Mouse (Mus musculus): ENCODE results near the gene Iqgap1.
A peak's percentile ranks its signal among the peaks of the same experiment; 100 is the strongest.

The Iqgap1 gene

GRCm38 (mm10) chr7:80842132-80842531 is 16.4 kb upstream of the Iqgap1 start:
- no peak for DNase-seq

DNA sequence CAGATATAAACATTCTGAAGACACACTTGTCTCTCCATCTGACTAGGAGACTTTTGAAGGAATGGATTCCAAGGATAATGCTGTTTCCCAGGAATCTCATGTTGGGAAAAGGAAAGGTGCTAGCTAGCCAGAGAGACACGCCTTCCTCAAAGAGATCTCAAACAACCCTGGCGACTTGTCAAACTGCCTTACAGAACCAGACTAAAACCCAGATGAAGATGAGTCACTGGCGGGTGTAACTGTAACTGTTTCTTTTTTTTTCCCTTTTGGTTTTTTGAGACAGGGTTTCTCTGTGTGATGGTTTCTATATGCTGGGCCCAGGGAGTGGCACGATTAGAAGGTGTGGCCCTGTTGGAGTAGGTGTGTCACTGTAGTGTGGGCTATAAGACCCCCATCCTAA is 15.2 kb upstream of the Iqgap1 start:
- no peak for DNase-seq

DNA sequence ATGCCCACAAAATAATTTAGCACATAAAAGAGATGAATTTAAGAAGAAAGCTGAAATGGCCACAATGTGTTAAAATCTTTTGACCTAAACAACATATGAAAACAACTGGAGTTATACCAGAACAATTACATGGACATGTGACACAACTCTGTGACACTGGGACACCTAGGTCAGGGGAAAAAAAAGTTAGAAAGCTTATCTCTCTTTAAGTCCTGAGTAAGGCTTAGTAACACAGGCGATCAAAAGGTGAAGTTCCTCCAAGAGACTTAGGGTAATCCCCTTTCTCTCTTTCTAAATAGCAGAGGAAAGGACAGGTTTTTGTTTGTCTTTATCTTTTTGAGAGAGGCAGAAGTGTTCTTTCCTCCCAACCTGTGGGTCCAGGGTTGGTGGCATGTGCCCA is 14.5 kb upstream of the Iqgap1 start:
- DNase-seq: no peak

DNA sequence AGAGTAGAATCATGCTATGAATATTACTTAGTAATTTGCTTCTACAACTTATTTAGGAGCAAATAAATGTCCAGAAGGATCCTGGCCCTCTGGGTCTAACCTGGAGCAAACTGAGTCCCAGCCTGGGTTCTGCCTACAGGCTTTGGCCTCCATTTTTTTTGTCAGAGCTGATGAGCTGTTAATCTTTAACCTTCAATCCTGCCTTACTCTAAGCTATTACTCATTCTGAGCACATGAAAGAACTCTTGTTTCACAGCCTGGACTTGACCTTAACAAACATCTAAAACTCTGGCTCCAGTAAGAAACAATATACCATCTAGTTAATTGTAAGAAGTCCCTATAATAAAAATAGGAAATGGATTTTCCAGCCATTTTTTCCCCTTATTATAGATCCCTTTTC is 14.0 kb upstream of the Iqgap1 start:
- no peak for DNase-seq

GRCm38 (mm10) chr7:80838247-80838646 is 12.5 kb upstream of the Iqgap1 start:
- no peak for DNase-seq

DNA sequence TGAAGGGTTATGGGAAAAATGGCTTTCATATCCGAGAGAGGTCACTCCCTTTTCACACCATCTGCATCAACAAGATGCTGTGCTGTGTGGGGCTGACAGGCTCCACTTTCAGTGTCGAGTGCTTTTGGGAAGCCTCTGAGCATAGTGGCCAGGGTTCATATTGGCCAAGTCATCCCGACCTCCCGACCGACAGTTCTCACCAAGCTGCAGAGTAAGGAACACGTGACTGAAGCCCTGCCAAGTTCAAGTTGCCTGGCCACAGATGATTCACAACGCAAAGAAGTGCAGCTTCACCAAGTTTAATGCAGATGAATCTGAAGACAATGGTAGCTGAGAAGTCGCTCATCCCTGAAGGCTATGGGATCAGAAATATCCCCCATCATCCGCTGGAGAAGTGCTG is 12.0 kb upstream of the Iqgap1 start:
- no peak for DNase-seq

DNA sequence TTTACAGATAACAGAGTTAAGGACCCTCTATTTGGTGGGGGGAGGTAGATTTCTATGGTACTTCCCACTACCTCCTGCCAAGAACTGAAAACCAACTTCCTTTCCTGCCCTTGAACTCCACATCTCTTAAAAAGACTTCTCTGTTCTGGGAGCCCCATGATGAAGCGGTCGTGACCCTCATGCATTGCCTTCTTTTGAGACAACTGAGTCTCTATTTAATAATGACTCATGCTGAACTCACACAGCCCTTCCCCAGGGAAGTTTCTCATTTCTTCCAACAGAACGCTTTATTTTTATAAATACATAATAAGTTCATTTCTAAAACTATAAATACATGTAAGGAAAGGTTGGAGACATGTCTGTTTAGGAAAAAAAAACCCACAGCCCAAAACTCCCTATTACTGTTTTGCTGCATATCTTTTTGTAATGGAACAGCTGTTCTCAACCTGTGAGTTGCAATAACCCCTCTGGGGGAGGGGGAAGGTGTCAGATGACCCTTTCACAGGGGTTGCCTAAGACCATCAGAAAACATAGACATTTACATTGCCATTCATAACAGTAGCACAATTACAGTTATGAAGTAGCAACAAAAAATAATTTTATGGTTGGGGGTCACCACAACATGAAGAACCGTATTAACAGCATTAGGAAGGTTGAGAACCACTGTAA is 10.3 kb upstream of the Iqgap1 start:
- no peak for DNase-seq

DNA sequence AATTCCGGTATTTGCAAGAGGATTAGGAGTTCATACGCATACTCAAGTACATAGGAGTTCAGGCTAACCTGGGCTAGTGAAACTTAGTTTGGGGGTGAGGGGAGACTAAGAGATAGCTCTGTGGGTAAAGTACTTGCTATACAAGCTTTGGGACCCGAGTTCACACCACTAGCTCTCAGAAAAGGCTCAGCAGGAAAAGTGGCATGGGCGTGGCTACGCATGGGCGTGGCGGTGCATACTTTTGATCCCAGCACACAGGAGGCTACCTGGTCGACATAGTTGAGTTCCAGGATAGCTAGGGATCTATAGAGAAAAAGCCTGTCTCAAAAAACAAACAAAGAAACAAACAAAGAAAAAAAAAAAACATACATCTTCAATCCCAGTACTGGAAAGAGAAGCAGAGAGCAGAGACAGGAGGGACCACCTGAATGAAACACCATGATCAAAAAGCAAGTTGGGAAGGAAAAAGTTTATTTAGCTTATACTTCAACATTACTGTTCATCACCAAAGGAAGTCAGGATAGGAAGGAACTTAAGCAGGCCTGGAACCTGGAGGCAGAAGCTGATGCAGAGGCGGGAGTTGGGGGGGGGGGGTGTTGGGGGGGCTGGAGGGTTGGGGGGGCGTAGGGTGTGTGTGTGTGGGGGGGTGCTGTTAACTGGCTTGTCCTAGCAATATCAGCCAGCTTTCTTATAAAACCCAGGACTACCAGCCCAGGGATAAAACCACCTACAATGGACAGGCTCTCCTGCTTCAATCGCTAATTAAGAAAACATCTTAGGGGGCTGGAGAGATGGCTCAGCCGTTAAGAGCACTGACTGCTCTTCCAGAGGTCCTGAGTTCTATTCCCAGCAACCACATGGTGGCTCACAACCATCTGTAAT is 8.1 kb upstream of the Iqgap1 start:
- no peak for DNase-seq

- peak; percentile 33 for DNase-seq
Measured at GRCm38 (mm10) chr7:80832996-80833650, 7.3 kb upstream of the Iqgap1 start.

GRCm38 (mm10) chr7:80832191-80832590 is 6.4 kb upstream of the Iqgap1 start:
- peak; percentile 14 for DNase-seq

DNA sequence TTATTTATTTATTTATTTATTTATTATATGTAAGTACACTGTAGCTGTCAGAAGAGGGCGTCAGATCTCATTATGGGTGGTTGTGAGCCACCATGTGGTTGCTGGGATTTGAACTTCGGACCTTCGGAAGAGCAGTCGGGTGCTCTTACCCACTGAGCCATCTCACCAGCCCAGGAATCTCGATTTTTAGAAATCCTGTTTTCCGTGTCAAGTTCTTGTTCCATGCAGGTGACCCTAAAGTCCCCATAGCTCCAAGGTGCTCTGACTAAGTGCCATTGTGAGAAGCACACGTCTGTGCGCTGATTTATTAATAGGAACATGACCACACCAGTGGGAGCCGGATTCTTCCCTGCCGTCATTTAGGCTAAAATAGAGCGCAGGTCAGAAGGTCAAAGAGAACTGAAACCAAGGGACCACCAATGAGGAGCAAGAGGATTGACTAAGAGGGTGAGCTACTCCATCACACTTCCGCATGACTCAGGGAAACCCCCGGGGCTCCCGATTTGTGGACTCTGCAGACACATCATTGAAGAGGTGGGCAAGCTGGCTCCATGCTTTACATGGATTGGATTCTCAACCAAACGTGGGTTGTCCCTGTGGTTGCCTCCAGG is 4.5 kb upstream of the Iqgap1 start:
- no peak for DNase-seq

GRCm38 (mm10) chr7:80828146-80828860 is 2.5 kb upstream of the Iqgap1 start:
- DNase-seq: no peak

DNA sequence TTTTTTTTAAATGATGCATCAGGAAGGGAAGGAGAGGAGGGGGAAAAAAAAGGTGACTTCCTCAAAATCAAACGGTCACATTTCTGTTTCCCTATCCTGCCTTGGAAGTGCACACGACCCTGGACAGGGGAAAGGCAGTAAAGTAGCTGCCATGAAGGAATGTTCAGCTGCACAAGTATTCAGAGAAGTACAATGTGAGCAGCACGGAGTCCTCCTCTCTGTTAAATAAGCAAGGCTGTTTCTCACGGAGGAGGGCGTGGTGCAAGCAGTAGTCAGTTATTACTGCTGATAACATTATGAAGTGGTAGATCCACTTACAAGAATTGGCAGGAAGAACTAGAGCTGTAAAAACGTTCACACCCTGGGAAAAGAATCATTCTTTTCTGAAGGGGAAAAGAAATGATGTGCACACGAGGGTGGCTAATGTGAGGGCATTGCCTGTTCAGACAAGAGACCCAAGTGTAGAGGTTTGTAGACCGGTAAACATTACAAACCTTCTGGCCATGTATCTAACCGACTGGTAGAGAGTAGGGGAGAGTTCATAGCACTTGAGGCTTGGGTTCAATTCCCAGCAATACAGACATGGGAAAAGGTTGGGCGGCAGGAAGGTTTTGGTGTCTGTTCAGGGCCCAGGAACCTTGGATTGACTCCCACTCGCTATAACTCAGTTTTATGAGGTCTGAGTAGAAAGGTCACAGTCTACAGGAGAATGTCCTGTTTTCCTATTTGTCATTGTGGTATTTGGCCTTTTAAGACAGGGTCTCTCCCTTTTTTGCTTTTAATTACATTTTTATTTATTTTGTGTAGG is 1.7 kb downstream of the Iqgap1 start:
- no peak for DNase-seq

DNA sequence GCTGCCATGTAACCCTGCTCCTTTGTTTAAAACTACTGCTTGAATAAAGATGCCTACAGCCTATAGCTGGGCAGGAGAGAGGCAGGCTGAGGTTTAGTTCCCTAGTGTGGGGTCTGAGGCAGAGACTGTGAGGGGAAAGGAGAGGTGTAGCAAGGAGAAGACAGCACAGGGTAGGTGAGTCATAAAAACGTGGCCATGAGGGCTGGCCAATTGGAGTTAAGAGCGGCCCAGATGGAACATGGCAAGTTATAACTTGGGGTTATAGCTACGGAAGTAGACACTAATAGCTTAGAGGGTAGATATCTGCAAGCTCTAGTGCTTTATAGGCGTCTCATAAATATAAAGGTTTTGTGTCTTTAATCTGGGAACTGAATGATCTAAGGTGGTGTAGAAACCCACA is 2.5 kb downstream of the Iqgap1 start:
- DNase-seq: no peak

GRCm38 (mm10) chr7:80820838-80821237 is 4.9 kb downstream of the Iqgap1 start:
- DNase-seq: no peak

DNA sequence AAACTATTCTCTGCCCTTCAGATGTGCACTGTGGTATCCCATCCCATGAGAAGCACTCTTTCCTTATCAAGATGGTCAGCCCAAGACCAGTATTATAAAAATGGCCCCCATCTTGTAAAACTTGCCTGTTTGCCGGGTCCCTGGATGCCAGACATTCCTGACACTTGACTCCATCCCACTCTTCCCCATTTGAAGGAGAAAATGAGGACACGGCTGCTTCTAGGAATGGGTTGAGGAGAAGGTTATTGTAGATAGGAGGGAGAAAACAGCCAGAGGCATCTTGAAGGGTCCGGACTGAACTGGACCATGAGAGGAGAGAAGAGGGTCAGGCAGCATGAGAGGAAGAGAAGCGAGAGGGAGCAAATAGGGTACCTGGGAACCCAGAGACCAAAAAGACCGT is 9.1 kb downstream of the Iqgap1 start:
- no peak for DNase-seq

DNA sequence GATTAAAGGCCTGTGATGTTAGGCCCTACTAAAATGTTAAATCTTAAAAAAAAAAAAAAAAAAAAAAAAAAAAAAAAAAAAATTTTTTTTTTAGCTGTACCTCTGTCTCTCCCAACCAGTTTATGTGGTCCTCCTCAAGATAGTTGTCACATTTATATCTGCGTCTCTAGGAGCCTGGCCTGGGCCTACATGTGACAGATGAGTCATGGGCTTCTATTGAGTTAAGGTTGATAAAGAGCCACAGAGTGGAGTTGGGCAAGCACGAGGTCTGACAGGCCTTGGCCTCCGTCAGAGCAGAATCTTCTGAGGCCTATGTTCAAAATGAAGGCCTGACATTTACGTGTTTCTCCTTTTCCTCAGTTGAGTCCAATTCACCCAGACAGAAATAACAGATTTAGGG is 12.4 kb downstream of the Iqgap1 start:
- no peak for DNase-seq

DNA sequence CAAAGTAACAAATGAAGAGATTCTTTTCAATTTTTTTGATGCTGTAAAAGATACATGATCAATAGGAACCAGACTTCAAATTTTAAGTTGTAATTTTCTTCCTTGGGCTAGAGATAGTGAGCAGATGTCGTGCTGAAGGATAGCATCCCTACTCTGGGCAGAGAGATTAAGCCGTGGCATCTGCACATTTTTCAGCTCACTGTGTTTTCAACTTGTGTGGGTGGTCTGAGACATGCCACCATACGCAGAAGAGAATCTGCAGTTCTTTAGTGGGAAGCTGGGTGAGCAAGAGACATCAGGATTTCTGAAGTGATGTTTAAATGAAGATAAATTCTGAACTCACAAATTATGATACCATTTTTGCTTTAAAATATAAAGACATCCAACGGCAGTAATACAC is 19.4 kb downstream of the Iqgap1 start:
- no peak for DNase-seq

GRCm38 (mm10) chr7:80803173-80803872 is 22.5 kb downstream of the Iqgap1 start:
- DNase-seq: peak; percentile 91

GRCm38 (mm10) chr7:80802412-80803160 is 23.2 kb downstream of the Iqgap1 start:
- no peak for DNase-seq

DNA sequence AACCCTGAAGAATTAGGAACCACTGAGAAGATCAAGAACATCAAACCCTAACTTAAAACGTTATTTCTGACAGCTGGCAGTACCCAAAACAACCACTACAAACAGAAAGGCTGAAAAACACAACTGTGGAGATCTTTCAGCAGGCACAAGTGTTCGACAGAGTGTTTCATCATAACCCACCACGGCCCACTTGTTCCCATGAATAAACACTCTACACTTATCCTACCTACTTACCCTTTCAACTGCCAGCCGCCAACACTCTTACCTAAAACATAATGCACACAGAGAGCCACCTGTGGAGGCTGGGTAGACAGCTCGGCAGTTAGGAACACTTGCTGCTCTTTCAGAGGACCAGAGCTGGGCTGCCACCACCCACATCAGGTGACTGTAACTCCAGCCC is 26.5 kb downstream of the Iqgap1 start:
- no peak for DNase-seq

Data from right cerebral cortex, postnatal 14 days (tissue).